Mouse (Mus musculus) forebrain, embryonic 14.5 days (tissue): ENCODE results near the gene Msi2. TPM values are rescaled to one million over a fixed set of nuclear protein-coding genes. Genes with fewer than 3 reads are reported as not detected.

Experiments
- ATAC-seq: fragments of 200-750 bp; cut with Nextera tagmentation; 2 replicates; pipeline ENCODE4 v1.8.0; 2017; ENCODE audit warnings: mild to moderate bottlenecking, moderate library complexity
- DNase-seq: peaks from one replicate; pipeline ENCODE4 v3.0.0-alpha.2; 2015; ENCODE audit warnings: low spot score
- H3K27ac ChIP-seq: fragments of 300-500 bp; sonication (generic); 2 replicates; pipeline ENCODE4 v1.5.1; 2014; ENCODE audit warnings: low read depth, mild to moderate bottlenecking, control low read depth, low read length, moderate library complexity
- H3K27me3 ChIP-seq: fragments of 300-500 bp; sonication (generic); replicated peaks from 2 replicates; pipeline ENCODE4 v1.6.1; 2014; ENCODE audit warnings: low read length, control low read depth, mixed read lengths; ENCODE audit not compliant: control insufficient read depth, insufficient read depth
- H3K36me3 ChIP-seq: fragments of 300-500 bp; sonication (generic); 2 replicates; pipeline ENCODE4 v1.6.1; 2014; ENCODE audit warnings: low read length, control low read depth; ENCODE audit not compliant: control insufficient read depth, insufficient read depth
- H3K4me1 ChIP-seq: fragments of 300-500 bp; sonication (generic); 2 replicates; pipeline ENCODE4 v1.6.1; 2014; ENCODE audit warnings: antibody characterized with exemption, low read length, control low read depth; ENCODE audit not compliant: control insufficient read depth, insufficient read depth
- H3K4me2 ChIP-seq: fragments of 300-500 bp; sonication (generic); 2 replicates; pipeline ENCODE4 v1.6.1; 2014; ENCODE audit warnings: mild to moderate bottlenecking, control low read depth, low read length
- H3K4me3 ChIP-seq: fragments of 300-500 bp; sonication (generic); 2 replicates; pipeline ENCODE4 v1.5.1; 2014; ENCODE audit warnings: low read depth, low read length, control low read depth
- H3K9ac ChIP-seq: fragments of 300-500 bp; sonication (generic); 2 replicates; pipeline ENCODE4 v1.6.1; 2014; ENCODE audit warnings: mild to moderate bottlenecking, low read length, control low read depth, moderate library complexity
- H3K9me3 ChIP-seq: fragments of 300-500 bp; sonication (generic); replicated peaks from 2 replicates; pipeline ENCODE4 v1.6.1; 2016; ENCODE audit warnings: low read length, control low read depth, mixed read lengths; ENCODE audit not compliant: control insufficient read depth
- WGBS: fragments of 180-500 bp; shearing (Covaris S2); extraction: QIAGEN DNeasy Blood & Tissue Kit; methylation state at CpG from one replicate; pipeline ENCODE4 v1.1.7; 2014; 5-methylcytosine and 5-hydroxymethylcytosine counted together
- polyA plus RNA-seq: library from polyadenylated mRNA; unstranded; fragments of >200 nt; fragmentation: Nextera tagmentation; extraction: Ambion mirVana; gene quantifications from 2 replicates; pipeline ENCODE4 v1.2.1, GENCODE M21; 2014

Msi2 gene
- polyA plus RNA-seq, 1 experiment from 2014 or later: 19.9 TPM

- Histone ChIP-seq H3K4me3 (no peak overlapping the region), H3K9ac (no peak overlapping the region)
Measured at GRCm38 (mm10) chr11:88470599-88470998, 247.7 kb downstream of the Msi2 start.

GRCm38 (mm10) chr11:88468996-88469395, 249.3 kb downstream of the Msi2 start:
- Histone ChIP-seq H3K36me3 (0 out of 2 replicates have a peak, but pooled peaks cover 4% of the 10 kb centered on the region), H3K4me1 (peaks cover 39% of the 10 kb centered on the region), H3K4me2 (no peak overlapping the region), H3K27ac (no peak overlapping the region), H3K27me3 (no peaks in the 10 kb centered on the region), H3K4me3 (no peak overlapping the region), H3K9me3 (no peaks in the 10 kb centered on the region), H3K9ac (no peak overlapping the region)
- DNase-seq (no peak), ATAC-seq (no peak)

More at GRCm38 (mm10) chr11:88470599-88470998, 247.7 kb downstream of the Msi2 start:
- Histone ChIP-seq H3K27me3 (no peaks in the 10 kb centered on the region), H3K4me2 (no peak overlapping the region), H3K9me3 (no peaks in the 10 kb centered on the region), H3K36me3 (0 out of 2 replicates have a peak, but pooled peaks cover 2% of the 10 kb centered on the region), H3K4me1 (peaks cover 41% of the 10 kb centered on the region), H3K27ac (no peak overlapping the region)
- ATAC-seq (no peak), DNase-seq (no peak)

GRCm38 (mm10) chr11:88467498-88468245, 250.6 kb downstream of the Msi2 start:
- Histone ChIP-seq H3K9ac (no peak overlapping the region), H3K4me1 (peaks cover 41% of the 10 kb centered on the region), H3K9me3 (no peaks in the 10 kb centered on the region), H3K36me3 (0 out of 2 replicates have a peak, but pooled peaks cover 4% of the 10 kb centered on the region), H3K4me2 (no peak overlapping the region), H3K27ac (no peak overlapping the region), H3K4me3 (no peak overlapping the region), H3K27me3 (no peaks in the 10 kb centered on the region)
- ATAC-seq (no peak), DNase-seq (no peak)
- whole genome bisulfite sequencing: 60% methylated on average over 18 of the region's 18 CpGs

GRCm38 (mm10) chr11:88463951-88464350, 254.4 kb downstream of the Msi2 start:
- ATAC-seq (no peak), DNase-seq (peak; percentile 49)
- H3K36me3 ChIP-seq: 0 out of 2 replicates have a peak, but pooled peaks cover 2% of the 10 kb centered on the region
- peaks cover 47% of the 10 kb centered on the region for H3K4me1 ChIP-seq
- peak overlapping the region; percentile 34; the same call in 1 of the 2 replicates for H3K27ac ChIP-seq
- no peaks in the 10 kb centered on the region for H3K27me3 ChIP-seq
- H3K4me3 ChIP-seq: no peak overlapping the region
- H3K4me2 ChIP-seq: no peak overlapping the region
- WGBS: 56% methylated on average over 6 of the region's 6 CpGs
- H3K9me3 ChIP-seq: no peaks in the 10 kb centered on the region
- H3K9ac ChIP-seq: no peak overlapping the region

GRCm38 (mm10) chr11:88462789-88463188, 255.5 kb downstream of the Msi2 start:
- Histone ChIP-seq H3K36me3 (0 out of 2 replicates have a peak, but pooled peaks cover 2% of the 10 kb centered on the region), H3K27me3 (no peaks in the 10 kb centered on the region), H3K9me3 (no peaks in the 10 kb centered on the region), H3K4me1 (peaks cover 43% of the 10 kb centered on the region), H3K4me2 (no peak overlapping the region), H3K9ac (no peak overlapping the region), H3K4me3 (no peak overlapping the region), H3K27ac (no peak overlapping the region)
- no peak for DNase-seq
- peak; percentile 46 for ATAC-seq
- 56% methylated on average over 8 of the region's 8 CpGs for WGBS

GRCm38 (mm10) chr11:88461601-88462000, 256.7 kb downstream of the Msi2 start:
- H3K4me3 ChIP-seq: no peak overlapping the region
- 0 out of 2 replicates have a peak, but pooled peaks cover 2% of the 10 kb centered on the region for H3K36me3 ChIP-seq
- H3K4me1 ChIP-seq: peaks cover 41% of the 10 kb centered on the region
- H3K4me2 ChIP-seq: no peak overlapping the region
- ATAC-seq (no peak), DNase-seq (no peak)
- WGBS: 90% methylated on average over 4 of the region's 4 CpGs
- no peak overlapping the region for H3K27ac ChIP-seq
- no peaks in the 10 kb centered on the region for H3K9me3 ChIP-seq
- no peaks in the 10 kb centered on the region for H3K27me3 ChIP-seq
- no peak overlapping the region for H3K9ac ChIP-seq

- Histone ChIP-seq H3K4me2 (peak overlapping the region; percentile 8; the same call in 1 of the 2 replicates), H3K9ac (peak overlapping the region; percentile 7; the same call in 1 of the 2 replicates), H3K27ac (peak overlapping the region; percentile 59), H3K4me1 (peaks cover 50% of the 10 kb centered on the region), H3K4me3 (no peak overlapping the region), H3K9me3 (no peaks in the 10 kb centered on the region), H3K36me3 (0 out of 2 replicates have a peak, but pooled peaks cover 1% of the 10 kb centered on the region), H3K27me3 (no peaks in the 10 kb centered on the region)
- DNase-seq (peak; percentile 80), ATAC-seq (peak; percentile 50)
- WGBS: 13% methylated on average over 19 of the region's 19 CpGs
Measured at GRCm38 (mm10) chr11:88459946-88460736, 258.2 kb downstream of the Msi2 start.

GRCm38 (mm10) chr11:88457241-88457738, 261.0 kb downstream of the Msi2 start:
- H3K27ac ChIP-seq: no peak overlapping the region
- DNase-seq: no peak
- WGBS: 81% methylated on average over 10 of the region's 10 CpGs
- no peak overlapping the region for H3K4me3 ChIP-seq
- H3K36me3 ChIP-seq: no peaks in the 10 kb centered on the region
- no peak overlapping the region for H3K4me2 ChIP-seq
- peaks cover 43% of the 10 kb centered on the region for H3K4me1 ChIP-seq
- H3K9ac ChIP-seq: no peak overlapping the region
- H3K9me3 ChIP-seq: no peaks in the 10 kb centered on the region
- no peaks in the 10 kb centered on the region for H3K27me3 ChIP-seq
- no peak for ATAC-seq
